19 mouse cellular contexts compared by ENCODE assay signal in the genomic region with DNA sequence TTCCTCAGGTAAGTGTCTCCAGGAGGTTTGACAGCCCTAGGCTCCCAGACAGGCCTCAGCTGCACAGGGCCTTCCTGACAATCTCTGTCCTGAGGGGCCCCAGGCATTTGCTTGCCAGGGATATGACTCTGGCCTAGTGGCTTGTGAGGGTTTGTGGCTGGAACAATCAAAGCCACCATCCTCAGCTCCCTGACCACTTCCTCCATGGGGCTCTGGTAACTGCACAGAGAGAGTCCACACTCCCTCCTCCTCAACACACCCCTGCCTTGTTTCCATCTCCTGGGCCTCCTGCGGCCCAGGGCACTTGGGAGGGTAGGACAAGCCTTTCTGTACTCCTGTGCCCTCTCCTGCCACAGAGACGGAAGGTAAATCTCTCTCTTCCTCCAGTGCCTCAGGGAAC.
DNase-seq lines count a peak whose midpoint lies in the region; ATAC-seq and TF ChIP-seq lines count a peak whose summit lies in the region.
"Had no signal": no experiment of that assay in that cellular context is flagged by ENCODE, and none has a peak within 500 bp of the region (broad histone marks: within the 10 kb centered on the region; RNA-seq: fewer than 3 reads in every experiment).

No protein-coding gene starts in this region.

- H3K27me3 ChIP-seq in intestine, embryonic 15.5 days (replicated peaks): no peaks in the 10 kb centered on the region
- H3K27me3 ChIP-seq in intestine, postnatal 0 days (replicated peaks; ENCODE audit: control insufficient read depth, insufficient read depth, low read length): no peaks in the 10 kb centered on the region
- H3K27me3 ChIP-seq in C2C12 (ENCODE audit: control insufficient read depth, insufficient read depth, insufficient read length): no peaks in the 10 kb centered on the region
- no peaks in the 10 kb centered on the region for H3K27me3 ChIP-seq in embryonic facial prominence, embryonic 15.5 days
- no peaks in the 10 kb centered on the region for H3K27me3 ChIP-seq in limb, embryonic 13.5 days
- H3K27me3 ChIP-seq in thymus, adult 2 months (ENCODE audit: control insufficient read depth, insufficient read depth, low read length): no peaks in the 10 kb centered on the region
- H3K27me3 ChIP-seq: heart, embryonic 15.5 days; hindbrain, embryonic 12.5 days; midbrain, embryonic 12.5 days had no signal

- H3K36me3 ChIP-seq in intestine, embryonic 15.5 days: no peaks in the 10 kb centered on the region
- no peaks in the 10 kb centered on the region for H3K36me3 ChIP-seq in intestine, postnatal 0 days (ENCODE audit: control insufficient read depth, insufficient read depth)
- H3K36me3 ChIP-seq in C2C12 (ENCODE audit: control insufficient read depth, insufficient read depth): no peaks in the 10 kb centered on the region
- H3K36me3 ChIP-seq in embryonic facial prominence, embryonic 15.5 days: no peaks in the 10 kb centered on the region
- H3K36me3 ChIP-seq in limb, embryonic 13.5 days: no peaks in the 10 kb centered on the region
- no peaks in the 10 kb centered on the region for H3K36me3 ChIP-seq in thymus, adult 2 months (ENCODE audit: control insufficient read depth, insufficient read depth, low read length)
- H3K36me3 ChIP-seq: heart, embryonic 15.5 days; hindbrain, embryonic 12.5 days; midbrain, embryonic 12.5 days had no signal

- no peaks in the 10 kb centered on the region for H3K79me3 ChIP-seq in C2C12 (ENCODE audit: low read depth)

- WGBS in intestine, embryonic 15.5 days: 69% methylated on average over 2 of the region's 2 CpGs
- 65% methylated on average over 2 of the region's 2 CpGs for WGBS in intestine, postnatal 0 days
- WGBS in embryonic facial prominence, embryonic 15.5 days: 69% methylated on average over 2 of the region's 2 CpGs
- 68% methylated on average over 2 of the region's 2 CpGs for WGBS in limb, embryonic 13.5 days
- WGBS in thymus, adult 2 months: 52% methylated on average over 2 of the region's 2 CpGs

- no peak overlapping the region for H3K4me3 ChIP-seq in intestine, embryonic 15.5 days (replicated peaks)
- no peak overlapping the region for H3K4me3 ChIP-seq in intestine, postnatal 0 days (ENCODE audit: low read depth, low read length)
- no peak overlapping the region for H3K4me3 ChIP-seq in C2C12 (ENCODE audit: insufficient read depth, poor library complexity, severe bottlenecking)
- no peak overlapping the region for H3K4me3 ChIP-seq in embryonic facial prominence, embryonic 15.5 days (replicated peaks)
- no peak overlapping the region for H3K4me3 ChIP-seq in limb, embryonic 13.5 days
- no peak overlapping the region for H3K4me3 ChIP-seq in thymus, adult 2 months (ENCODE audit: control insufficient read depth, insufficient read depth, low read length)
- H3K4me3 ChIP-seq: heart, embryonic 15.5 days; hindbrain, embryonic 12.5 days; midbrain, embryonic 12.5 days had no signal

- peaks cover 40% of the 10 kb centered on the region for H3K4me1 ChIP-seq in intestine, embryonic 15.5 days (replicated peaks)
- H3K4me1 ChIP-seq in intestine, postnatal 0 days (replicated peaks; ENCODE audit: control insufficient read depth, insufficient read depth, low read length): peaks cover 21% of the 10 kb centered on the region
- H3K4me1 ChIP-seq in embryonic facial prominence, embryonic 15.5 days: peaks cover 40% of the 10 kb centered on the region
- H3K4me1 ChIP-seq in limb, embryonic 13.5 days: peaks cover 41% of the 10 kb centered on the region
- H3K4me1 ChIP-seq in thymus, adult 2 months (replicated peaks; ENCODE audit: control insufficient read depth, insufficient read depth, low read length): peaks cover 10% of the 10 kb centered on the region

- H3K27ac ChIP-seq in intestine, embryonic 15.5 days: 0 out of 2 replicates have a peak overlapping the region, but pooled peaks have one; percentile 71
- H3K27ac ChIP-seq in intestine, postnatal 0 days (ENCODE audit: low read depth, low read length): no peak overlapping the region
- peak overlapping the region; percentile 82; the same call in 1 of the 2 replicates for H3K27ac ChIP-seq in embryonic facial prominence, embryonic 15.5 days (replicated peaks)
- H3K27ac ChIP-seq in limb, embryonic 13.5 days: peak overlapping the region; percentile 80; the same call in 1 of the 2 replicates
- no peak overlapping the region for H3K27ac ChIP-seq in thymus, adult 2 months (ENCODE audit: control insufficient read depth, insufficient read depth, low read length)
- H3K27ac ChIP-seq: heart, embryonic 15.5 days; hindbrain, embryonic 12.5 days; midbrain, embryonic 12.5 days had no signal

- no peak for TF ChIP-seq CTCF in intestine, postnatal 0 days (IDR thresholded peaks at IDR 0.05; ENCODE audit: low read depth)
- no peak for TF ChIP-seq CTCF in C2C12 (IDR thresholded peaks at IDR 0.05; ENCODE audit: control insufficient read depth, insufficient read depth, insufficient read length)
- no peak for TF ChIP-seq CTCF in thymus, adult 2 months (IDR thresholded peaks at IDR 0.05; ENCODE audit: borderline replicate concordance, control insufficient read depth, extremely low read depth, insufficient read depth, low read length, poor library complexity)

- H3K79me2 ChIP-seq in C2C12 (ENCODE audit: control insufficient read depth, insufficient read depth): no peaks in the 10 kb centered on the region

- H3K4me2 ChIP-seq in intestine, embryonic 15.5 days (replicated peaks): no peak overlapping the region
- H3K4me2 ChIP-seq in intestine, postnatal 0 days (replicated peaks; ENCODE audit: low read depth): no peak overlapping the region
- H3K4me2 ChIP-seq in embryonic facial prominence, embryonic 15.5 days (replicated peaks): no peak overlapping the region
- H3K4me2 ChIP-seq in limb, embryonic 13.5 days (replicated peaks): no peak overlapping the region
- H3K4me2 ChIP-seq: heart, embryonic 15.5 days; hindbrain, embryonic 12.5 days; midbrain, embryonic 12.5 days had no signal

- ATAC-seq in intestine, embryonic 15.5 days: no peak
- ATAC-seq in intestine, postnatal 0 days: no peak
- no peak for ATAC-seq in embryonic facial prominence, embryonic 15.5 days (ENCODE audit: insufficient number of reproducible peaks, low FRiP score, low TSS enrichment, low read depth)
- ATAC-seq in limb, embryonic 13.5 days (ENCODE audit: low FRiP score, low read depth): no peak
- ATAC-seq: forebrain, embryonic 14.5 days; liver, postnatal 0 days had no signal

- no peak for TF ChIP-seq POLR2A in thymus, adult 2 months (IDR thresholded peaks at IDR 0.05; ENCODE audit: control insufficient read depth, extremely low read depth, insufficient read depth, low read length, poor library complexity)

- H3K9me3 ChIP-seq in intestine, embryonic 15.5 days: no peaks in the 10 kb centered on the region
- H3K9me3 ChIP-seq in intestine, postnatal 0 days (ENCODE audit: control insufficient read depth): 0 out of 2 replicates have a peak, but pooled peaks cover 2% of the 10 kb centered on the region
- no peaks in the 10 kb centered on the region for H3K9me3 ChIP-seq in embryonic facial prominence, embryonic 15.5 days (replicated peaks)
- H3K9me3 ChIP-seq in limb, embryonic 13.5 days: peaks cover 12% of the 10 kb centered on the region
- H3K9me3 ChIP-seq: heart, embryonic 15.5 days; hindbrain, embryonic 12.5 days had no signal

- peak overlapping the region; percentile 57 for H3ac ChIP-seq in C2C12 (ENCODE audit: control insufficient read depth, insufficient read length, low read depth)

- no peak overlapping the region for H3K9ac ChIP-seq in intestine, embryonic 15.5 days
- H3K9ac ChIP-seq in intestine, postnatal 0 days (ENCODE audit: low read depth, low read length): no peak overlapping the region
- H3K9ac ChIP-seq in embryonic facial prominence, embryonic 15.5 days: no peak overlapping the region
- H3K9ac ChIP-seq in limb, embryonic 13.5 days: no peak overlapping the region
- H3K9ac ChIP-seq: heart, embryonic 15.5 days; hindbrain, embryonic 12.5 days; liver, postnatal 0 days; midbrain, embryonic 12.5 days had no signal

- no peak for DNase-seq in thymus, adult 2 months
- no peak for DNase-seq in thymus, postnatal 4 days
- DNase-seq in cerebellum, postnatal 36 days: no peak
- DNase-seq: adrenal gland, adult 8-10 months; cerebellum, postnatal 25 days; kidney, postnatal 14 days; layer of hippocampus, adult 9-11 months; liver; liver, postnatal 0 days; lung, postnatal 14 days had no signal

TF ChIP-seq in C2C12, 6 proteins besides CTCF, POLR2A, EP300 and RAD21:
- no peak for TF ChIP-seq USF1 (IDR thresholded peaks at IDR 0.05; ENCODE audit: low read depth)
- peak; percentile 9 for TF ChIP-seq MAX (IDR thresholded peaks at IDR 0.05)

Comparison
In these comparisons a context has a peak if more than half of its experiments do, and no peak if none do; other contexts are left out.
1. H3K27ac ChIP-seq: peak in intestine, embryonic 15.5 days (single experiment), embryonic facial prominence, embryonic 15.5 days (single experiment) and limb, embryonic 13.5 days (single experiment); none in intestine, postnatal 0 days (single experiment) and thymus, adult 2 months (single experiment).